Mouse (Mus musculus) gastrocnemius, postnatal 36 days (tissue): Measurements from ENCODE around the gene Ube2o. TPM values are rescaled to one million over a fixed set of nuclear protein-coding genes. Genes with fewer than 3 reads are reported as not detected.
"Not testable (repeated sequence)": the region's sequence is repeated elsewhere in the genome, so short reads cannot be mapped to it uniquely, and the experiment has no call there.

Experiments
- DNase-seq, 2 experiments: peaks; one replicate each; pipeline ENCODE4 v3.0.0; 2022
- intact Hi-C: fragments of 180-260 bp; cut with DNase I; formaldehyde crosslinking; loops from one replicate; pipeline ENCODE4 v1.15.1; 2025
- total RNA-seq, 2 experiments: library from RNA; stranded (reverse); gene quantifications; 2 replicates each; pipeline ENCODE4 v1.2.3; 2021

Gene Ube2o
- total RNA-seq, 2 experiments from 2014 or later: 18.4 to 20.4 TPM

DNA sequence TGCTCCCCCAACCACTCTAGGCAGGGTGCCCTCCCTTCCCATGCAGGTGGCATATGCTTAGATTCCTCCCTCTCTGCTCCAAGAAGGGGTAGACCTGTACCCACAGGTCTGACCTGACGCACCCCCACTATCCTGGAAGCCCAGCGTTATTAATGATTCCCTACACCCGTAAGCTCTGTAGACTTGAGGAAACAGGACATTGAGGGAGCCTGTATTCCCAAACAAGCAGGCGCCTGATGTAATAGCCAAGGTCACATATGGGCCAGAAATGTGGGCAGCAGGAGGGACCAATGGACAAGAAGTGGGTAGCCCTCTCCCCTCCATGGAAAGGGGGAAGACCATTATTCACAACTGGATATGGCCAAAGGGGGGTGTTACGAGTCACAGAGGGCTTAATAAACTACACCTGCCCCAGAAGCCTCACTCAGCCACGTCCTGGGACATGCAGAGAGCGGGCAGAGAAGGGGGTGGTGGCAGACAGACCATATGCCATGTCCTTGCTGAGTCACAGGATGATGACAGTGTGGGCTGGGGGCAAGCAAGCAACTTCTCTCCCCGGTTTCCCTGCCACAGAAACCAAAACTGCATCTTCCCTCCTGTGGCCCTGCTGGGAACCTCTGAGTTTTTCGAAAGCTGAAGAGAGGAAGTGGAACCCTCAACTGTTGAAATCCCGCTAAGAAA, 35.3 kb upstream of the Ube2o start:
- intact Hi-C loops: no loop called here
- no peak for DNase-seq

DNA sequence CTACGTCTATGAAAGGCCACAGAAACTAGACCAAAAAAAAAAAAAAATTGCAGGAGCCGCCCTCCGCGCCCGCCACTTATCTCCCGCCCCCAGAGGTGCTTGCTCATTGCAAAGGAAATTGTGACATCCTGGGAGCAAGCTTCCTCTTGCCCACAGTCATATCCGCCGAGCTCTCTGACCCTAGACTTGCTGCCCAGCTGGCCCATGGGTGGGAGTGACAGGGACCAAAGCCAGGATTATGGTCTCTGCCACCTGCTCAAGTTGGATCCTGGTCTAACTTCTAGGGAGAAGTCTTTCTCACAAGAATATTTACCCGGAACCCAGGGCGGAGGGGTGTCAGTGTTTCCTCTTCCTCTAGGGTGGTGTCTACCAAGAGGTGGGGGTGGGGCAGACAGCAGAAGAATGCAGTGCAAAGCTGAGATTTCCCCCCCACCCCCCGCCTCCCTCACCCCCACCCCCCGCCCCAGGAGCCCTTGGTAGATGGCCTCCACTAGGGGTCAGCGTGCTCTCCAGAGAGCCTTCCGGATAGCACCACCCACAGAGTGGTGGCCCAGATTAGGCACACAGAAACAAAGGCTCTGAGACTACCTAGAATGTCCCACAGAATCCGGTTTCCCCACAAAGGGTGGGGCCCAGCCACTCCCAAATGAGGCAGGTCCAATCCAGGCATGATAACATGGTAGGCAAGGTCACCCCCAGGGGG, 34.6 kb upstream of the Ube2o start:
- intact Hi-C loops: no loop called here
- no peak for DNase-seq

DNA sequence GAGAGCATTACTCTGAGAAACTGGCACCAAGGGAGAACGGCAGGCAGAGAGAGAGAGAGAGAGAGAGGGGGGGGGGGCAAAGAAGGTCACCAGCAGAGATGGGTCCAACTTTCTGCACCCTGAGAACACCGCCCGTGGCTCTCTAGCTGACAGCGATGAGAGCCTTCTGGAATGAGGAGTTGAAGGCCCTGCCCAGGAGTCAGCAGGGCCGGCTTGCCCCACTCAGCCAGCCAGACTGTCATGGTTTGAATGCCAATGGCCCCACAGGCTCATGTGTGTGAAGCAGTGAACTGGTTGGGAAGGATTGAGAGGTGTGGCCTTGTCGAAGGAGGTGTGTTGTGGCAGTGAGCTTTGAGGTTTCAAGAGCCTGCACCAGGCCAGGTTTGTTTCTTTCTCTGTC, 32.0 kb upstream of the Ube2o start:
- no peak for DNase-seq
- intact Hi-C loops: no loop called here

DNA sequence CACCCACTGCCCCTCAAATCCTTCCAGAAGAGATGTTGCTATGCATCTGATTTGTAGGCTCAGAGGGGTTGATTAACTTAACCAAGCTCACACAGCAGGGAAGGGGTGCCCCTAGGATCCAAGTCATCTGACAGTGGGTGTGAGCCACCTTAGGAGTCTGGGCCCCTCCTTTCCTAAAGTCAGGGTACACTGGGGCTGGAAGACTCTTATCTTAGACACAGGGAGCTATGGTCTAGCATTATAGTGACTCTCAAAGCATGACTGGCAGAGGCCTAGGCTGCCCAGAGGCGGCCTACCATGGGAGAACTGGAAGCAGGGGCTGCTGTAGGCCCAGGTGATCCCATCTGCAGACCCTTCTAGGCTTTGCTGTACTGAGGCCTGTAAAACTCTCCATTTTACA, 31.3 kb upstream of the Ube2o start:
- intact Hi-C loops: no loop called here
- no peak for DNase-seq

DNA sequence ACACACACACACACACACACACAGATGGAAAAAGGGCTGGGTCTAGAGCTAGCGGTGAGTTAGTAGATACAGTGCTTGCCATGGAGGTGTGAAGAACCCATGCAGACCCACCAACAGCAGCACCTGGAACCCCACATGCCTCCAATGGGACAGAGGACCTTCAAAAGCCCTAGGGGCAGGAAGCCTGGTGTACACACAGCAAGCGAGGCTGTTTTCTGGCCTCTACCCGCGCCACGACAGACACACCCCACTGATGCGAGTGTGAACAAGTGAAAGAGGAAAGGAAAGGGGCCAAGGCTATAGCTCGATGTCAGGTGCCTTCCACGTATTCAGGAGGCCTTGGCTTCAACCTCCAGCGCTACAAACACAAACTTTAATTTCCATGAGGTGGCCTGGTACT, 30.6 kb upstream of the Ube2o start:
- intact Hi-C loops: no loop called here
- no peak for DNase-seq

DNA sequence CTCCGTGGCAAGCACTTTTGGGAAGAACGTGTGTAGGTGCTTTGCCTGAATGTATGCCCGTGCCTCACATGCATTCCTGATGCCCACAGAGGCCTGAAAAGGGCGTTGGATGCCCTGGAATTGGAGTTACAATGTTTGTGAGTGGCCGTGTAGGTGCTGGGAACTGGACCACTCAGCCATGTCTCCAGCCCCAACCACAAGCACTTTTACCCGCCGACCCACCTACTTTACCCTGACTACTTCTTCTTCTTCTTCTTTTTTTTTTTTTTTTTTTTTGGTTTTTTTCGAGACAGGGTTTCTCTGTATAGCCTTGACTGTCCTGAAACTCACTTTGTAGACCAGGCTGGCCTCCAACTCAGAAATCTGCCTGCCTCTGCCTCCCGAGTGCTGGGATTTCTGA, 29.9 kb upstream of the Ube2o start:
- DNase-seq, intact Hi-C loops: not testable (repeated sequence)

DNA sequence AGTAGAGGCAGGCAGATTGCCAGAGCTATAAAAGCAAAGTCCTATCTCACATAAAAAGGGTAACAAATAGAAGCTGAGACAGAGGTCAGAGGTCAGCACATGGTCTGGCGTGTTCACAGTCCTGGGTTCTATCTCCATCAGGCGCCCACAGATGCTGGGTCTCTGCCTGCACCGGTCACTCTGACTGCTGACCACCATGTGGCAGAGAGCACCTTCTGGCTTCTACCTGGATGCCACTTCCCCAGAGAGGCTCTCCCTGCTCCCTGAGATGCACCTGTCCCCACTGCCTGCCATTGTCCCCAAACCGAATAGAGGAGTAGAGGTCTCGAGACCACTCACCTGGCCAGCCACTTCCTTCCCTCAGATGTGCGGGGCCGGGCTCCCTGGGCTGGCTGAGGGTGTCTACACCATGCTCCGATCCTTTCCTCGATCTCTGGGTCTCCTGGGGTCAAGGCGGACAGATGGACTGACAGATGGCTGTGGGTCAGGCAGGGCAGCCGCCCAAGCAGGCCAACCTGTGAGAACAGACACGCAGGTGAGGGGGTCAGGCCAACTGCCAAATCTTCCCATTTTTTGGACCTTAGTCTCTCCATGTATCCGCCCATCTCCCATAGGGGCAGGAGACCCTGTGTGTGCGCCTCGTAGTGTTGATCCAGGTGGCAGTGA, 28.9 kb upstream of the Ube2o start:
- intact Hi-C loops: no loop called here

DNA sequence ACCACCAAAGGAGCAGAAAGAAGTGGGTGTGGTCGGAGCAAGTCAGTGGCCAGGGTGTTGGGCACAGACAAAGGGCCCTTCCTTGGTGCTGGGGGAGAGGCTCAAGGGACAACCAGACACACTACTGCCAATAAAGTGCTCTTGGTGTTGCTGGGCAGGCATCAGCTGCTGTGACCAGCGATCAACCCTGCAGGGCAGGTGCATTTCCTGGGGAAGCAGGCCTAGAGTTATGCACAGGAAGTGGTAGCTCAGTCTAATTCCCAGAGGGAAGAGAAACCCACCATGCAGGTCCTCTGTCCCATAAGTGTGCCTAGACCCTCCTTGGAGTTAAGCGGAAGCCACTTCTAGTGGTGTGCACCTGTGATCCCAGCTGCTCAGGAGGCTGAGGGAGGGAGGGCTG, 26.5 kb upstream of the Ube2o start:
- no peak for DNase-seq
- intact Hi-C loops: no loop called here

More for the DNA sequence above, 28.9 kb upstream of the Ube2o start:
- no peak for DNase-seq

DNA sequence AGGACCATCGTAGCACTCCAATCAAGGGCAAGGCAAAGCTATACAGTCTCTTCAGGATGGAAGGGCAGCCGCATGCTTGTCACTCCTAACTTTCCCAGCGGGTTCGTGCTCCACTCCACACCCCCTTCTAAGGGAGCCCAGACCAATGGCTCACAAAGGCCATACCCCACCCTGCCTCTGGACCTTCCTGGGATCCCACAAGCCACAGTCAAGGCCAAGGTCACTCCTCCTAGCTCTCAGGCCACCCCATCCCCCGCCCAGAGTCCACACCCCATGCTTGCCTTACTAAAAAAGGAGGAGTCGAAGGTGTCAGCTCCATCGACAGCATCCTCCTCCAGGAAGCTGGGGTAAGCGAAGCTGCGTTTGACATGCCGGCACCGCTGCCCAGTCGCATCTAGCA, 22.9 kb upstream of the Ube2o start:
- intact Hi-C loops: no loop called here

DNA sequence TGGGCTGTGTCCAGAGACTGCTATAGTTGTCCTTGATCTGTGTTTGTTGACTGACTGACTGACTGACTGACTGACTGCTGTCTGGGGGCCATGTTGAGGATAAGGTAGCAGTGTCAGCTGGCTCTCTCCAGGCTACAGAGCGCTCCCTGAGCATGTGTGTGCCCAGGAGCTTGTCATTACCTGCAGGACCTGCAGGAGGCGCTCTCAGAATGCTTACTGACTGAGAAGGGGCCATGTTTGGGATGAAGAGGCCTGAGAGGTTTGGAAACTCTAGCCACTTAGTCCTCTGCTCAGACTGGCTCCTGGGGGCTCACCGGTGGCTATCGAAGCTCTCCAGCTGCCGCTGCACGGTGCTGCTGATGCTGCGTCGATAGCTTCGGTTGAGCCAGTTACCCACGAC, 22.1 kb upstream of the Ube2o start:
- DNase-seq: no peak
- intact Hi-C loops: no loop called here

More for the DNA sequence above, 22.9 kb upstream of the Ube2o start:
- DNase-seq: no peak

DNA sequence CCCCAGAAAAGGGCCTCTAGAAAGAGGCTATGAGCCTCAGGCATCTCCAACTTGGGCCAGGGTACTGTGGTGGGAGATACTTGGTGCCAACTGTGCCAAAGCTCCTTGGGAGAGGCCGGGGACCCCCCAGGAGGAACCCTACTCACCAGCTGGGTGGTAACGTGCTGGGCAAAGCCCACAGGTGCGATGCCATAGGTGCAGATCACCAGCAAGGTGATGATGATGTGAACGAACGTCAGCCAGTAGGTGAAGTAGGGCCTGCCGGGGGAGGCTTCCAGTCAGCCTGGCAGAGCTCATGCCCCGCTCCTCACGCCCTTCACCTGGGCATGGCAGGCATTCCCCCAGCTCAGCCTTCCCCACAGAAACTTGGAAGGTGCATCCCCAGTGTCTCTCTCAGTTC, 20.8 kb upstream of the Ube2o start:
- DNase-seq: no peak
- intact Hi-C loops: no loop called here

DNA sequence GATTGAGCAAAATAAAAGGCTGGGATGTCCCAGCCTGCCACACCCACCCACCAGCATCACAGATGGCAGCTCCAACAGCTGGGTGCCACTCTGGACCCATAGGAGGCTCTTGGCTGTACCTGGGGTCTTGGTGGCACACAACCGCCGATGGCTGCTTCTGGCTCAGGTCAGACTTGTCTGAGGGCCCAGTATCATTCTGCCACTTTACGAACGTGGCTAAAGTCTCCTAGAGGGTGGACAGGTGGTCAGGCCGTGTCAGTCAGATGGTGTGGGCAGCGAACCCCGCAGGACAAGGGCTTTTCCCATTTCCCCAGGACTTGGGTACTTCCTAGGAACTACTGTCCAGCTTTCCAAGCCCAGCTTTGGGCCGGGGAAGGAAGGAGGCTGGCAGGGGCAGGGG, 19.9 kb upstream of the Ube2o start:
- intact Hi-C loops: no loop called here
- no peak for DNase-seq

DNA sequence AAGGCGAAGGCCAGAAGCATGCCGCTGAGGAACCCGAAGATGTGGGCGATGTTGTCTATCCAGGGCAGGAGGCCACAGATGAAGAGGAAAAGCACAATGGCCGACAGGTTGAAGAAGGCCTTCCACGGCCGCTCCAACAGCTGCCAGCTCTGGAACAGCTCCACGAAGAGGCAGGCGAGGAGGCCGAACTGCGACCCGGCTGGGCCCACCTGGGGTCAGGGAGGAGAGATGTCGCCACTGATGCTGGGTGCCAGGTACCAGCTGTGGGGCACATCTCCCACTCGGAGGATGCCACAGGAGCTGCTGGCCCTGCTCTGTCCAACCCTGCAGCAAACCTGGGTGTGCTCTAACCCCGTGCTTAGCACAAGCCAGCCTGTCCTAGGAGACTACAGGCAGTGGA, 18.0 kb upstream of the Ube2o start:
- no peak for DNase-seq
- intact Hi-C loops: no loop called here

DNA sequence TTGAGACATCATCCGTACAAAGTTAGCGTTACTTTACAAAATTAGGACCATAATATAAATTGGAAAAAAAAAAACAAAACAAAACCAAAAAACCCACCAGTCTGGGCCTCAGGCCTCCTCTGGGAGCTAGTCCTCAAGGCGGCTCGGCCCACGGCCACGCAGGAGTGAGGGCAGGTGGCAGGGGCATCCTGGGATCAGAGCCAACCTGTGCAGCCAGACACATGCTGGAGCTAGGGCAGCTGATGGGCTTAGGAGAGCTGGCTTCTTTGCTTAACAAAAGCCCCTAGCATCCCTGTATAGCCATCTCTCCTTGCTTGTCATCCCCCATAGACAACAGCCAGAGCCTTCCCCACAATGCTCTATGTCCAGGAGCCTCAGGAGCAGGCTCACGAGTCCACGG, 16.9 kb upstream of the Ube2o start:
- intact Hi-C loops: no loop called here

DNA sequence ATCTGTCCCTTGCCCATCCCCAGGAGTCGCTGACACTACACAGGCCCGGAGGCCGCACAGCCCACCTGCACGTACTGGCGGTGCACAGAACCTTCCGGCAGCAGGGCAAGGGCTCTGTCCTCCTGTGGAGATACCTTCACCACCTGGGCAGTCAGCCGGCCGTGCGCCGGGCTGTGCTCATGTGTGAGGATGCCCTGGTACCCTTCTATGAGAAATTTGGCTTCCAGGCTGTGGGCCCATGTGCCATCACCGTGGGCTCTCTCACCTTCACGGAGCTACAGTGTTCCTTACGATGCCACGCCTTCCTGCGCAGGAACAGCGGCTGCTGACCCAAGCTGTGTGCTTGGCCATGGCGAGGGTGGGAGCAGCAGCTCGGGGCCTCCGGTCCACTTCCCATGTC, 15.5 kb upstream of the Ube2o start:
- DNase-seq: no peak

More for the DNA sequence above, 16.9 kb upstream of the Ube2o start:
- no peak for DNase-seq

DNA sequence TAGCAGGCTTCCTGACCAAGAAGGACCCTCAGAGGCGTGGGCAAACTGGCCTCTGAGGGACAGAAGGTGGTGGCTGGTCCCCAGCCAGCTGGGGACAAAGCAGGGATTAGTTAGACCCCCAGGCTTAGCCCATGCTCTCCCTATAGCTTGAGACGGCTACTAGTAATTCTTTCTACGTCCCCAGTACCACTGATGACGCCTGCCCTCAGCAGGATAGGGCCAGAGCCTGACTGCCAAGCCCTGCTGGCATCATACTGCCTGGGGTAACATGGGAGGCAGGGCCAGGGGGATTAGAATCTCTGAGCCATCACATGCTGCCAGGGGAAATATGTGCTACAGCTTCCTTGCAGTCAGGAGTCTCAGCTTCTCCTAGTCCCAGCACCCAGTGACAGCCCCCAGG, 12.1 kb upstream of the Ube2o start:
- DNase-seq: no peak
- intact Hi-C loops: no loop called here

More for the DNA sequence above, 15.5 kb upstream of the Ube2o start:
- intact Hi-C loops: no loop called here

DNA sequence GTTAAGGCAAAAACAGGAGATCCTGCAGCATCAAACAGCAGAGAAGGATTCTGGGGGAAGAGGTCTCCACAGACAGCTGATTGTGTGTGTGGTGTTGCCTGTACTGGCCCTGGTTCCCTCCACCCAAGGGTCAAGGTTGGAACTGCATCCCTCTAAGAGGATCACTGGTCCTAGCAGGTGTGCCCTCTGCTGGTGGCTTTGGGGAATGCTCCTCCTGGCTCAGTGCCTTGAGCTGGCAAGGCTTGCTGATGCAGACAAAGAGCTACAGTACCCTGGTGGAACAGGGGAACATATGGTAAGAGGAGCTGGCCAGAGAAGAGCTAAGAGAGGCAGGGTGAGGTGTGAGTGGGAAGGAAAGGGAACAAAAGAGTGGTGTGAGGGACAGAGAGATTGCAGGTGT, 11.2 kb upstream of the Ube2o start:
- peak; percentile 90 to 98 for DNase-seq
- intact Hi-C loops: no loop called here

DNA sequence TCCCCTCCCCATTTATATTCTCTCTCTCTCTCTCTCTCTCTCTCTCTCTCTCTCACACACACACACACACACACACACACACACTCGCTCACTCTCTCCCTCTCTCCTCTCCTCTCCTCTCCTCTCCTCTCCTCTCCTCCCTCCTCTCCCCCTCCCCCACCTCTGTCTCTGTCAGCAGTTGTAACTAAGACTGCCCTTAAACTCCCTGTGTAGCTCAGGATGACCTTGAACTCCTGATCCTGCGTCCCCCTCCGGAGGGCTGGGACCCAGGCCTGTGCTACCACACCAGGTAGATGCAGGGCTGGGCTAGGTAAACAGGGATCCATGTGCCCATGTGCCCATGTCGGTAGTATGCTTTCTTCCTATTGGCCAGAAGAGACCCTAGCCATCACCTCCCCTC, 10.4 kb upstream of the Ube2o start:
- intact Hi-C loops: no loop called here
- DNase-seq: no peak

DNA sequence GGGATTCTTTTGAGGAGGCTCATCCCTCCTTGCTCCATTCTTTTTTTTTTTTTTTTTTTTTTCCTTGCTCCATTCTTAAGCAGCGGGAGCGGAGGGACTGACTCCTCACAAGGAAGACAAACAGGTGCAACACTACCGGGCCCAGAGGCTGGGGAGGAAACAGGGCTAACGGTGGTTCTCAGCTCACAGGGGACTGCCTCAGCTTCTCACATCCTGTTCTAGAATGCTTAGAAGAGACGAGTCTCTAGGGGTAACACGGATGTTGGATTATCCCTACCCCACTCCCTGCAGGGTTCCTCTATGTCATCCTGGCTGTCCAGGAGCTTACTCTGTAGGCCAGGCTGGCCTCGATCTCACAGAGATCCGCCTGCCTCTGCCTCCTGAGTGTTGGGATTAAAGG, 8.3 kb upstream of the Ube2o start:
- no peak for DNase-seq
- intact Hi-C loops: loop anchor here (5.0 kb wide), 1 partner anchor 223 kb away; no protein-coding TSS in a partner anchor

DNA sequence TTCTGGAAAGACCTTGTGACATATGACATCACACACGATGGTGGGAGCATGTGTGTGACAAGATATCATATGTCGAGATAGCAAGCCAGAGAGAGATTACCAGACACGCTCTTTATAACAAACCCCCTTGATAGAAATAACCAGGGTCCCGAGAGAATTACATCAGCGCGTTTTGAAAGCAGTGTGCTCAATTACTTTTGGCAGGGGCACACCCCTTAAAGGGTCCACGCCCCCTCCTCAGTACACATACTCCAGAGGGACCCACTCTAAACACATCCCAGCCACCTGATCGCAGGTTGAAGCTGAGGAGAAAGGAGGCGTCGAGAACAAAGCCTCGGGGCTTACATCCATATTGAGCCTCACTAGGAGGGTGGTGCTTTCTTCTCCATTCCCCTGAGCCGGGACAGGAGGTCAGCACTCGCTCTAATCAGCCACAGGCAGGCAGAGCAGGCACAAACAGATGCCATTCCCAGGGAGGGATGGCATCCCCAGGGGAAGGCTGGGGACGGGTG, 7.8 kb upstream of the Ube2o start:
- no peak for DNase-seq
- intact Hi-C loops: loop anchor here (5.0 kb wide), 1 partner anchor 223 kb away; no protein-coding TSS in a partner anchor
